Mouse (Mus musculus) frontal cortex, postnatal 25 days (tissue): Measurements from ENCODE around the gene Cox10.

Experiments
- DNase-seq, 2 experiments: peaks; one replicate each; pipeline ENCODE4 v3.0.0; 2022; ENCODE audit warnings: low spot score in 2 of 2

Gene Cox10

DNA sequence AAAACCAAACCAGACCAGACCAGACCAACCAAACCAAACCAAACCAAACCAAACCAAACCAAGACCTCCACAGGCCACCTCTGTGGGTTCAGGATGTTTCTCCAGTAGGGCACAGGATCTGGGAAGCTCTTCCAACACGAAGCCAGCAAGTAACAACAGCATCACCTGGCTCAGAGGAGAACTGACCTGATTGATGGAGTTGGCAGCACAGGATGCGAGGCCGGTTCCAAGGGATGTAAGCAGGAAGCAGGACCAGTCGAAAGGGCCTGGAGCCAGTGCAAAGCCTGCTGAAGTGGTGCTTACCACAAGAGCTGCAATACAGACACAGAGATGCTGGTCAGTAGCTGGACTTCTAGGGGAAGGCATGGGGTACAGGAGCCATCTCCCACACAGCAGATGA is 34.2 kb downstream of the Cox10 start:
- DNase-seq, result no peak

DNA sequence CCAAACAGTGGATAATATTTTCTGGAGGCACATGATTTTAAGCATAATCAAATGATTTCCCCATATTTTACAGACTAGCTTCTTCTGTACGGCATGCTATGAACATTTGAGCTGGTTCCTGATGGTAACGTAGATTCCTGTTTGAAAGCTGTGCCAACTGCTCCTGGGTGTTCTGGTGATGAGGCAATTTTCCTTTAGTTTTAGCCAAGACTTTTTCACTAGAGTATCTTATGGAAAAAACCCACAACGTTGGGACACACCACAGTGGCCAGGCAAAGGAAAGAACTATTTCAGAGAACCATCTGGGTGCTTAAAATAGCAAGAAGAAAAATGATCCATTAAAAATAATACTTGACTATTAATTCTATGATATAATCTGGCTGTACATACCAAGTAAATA is 35.2 kb downstream of the Cox10 start:
- no peak for DNase-seq

DNA sequence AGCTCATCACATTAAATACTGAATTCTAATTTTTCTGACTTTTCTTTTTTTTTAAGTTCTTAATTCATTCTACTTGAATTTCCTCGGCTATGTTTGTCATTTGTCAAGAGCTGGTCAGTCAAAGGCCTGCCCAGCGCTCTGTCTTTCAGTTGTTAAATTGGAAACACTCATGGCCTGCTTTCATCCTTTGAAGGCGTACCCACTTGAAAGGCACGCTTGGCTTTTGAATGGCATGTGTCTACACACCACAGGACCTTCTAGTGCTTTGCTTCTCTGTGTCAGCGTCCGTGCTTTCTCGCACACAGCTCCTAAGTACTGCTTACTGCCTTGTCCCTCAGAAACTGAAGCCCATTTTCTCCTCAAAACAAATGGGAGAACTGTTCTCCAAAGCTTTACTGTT is 38.0 kb downstream of the Cox10 start:
- DNase-seq, result no peak

DNA sequence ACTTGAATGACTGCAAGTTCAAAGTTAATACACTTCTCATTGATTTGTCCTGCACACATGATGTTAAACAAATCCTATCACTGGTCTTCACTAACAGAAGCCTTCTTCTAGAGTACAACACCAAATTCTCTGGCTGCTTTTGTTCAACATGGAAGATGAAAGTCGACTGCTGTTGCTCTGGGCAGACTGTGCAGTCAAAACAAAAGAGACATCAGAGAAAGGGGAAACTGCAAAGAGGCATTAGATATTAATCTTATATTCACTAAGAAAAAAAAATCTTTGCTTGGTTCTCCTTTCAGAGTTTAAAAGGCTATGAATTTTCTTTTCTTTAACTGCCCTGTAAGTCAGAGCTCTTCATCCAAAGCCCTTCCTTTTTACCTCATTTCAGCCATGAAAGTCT is 39.7 kb downstream of the Cox10 start:
- no peak for DNase-seq

DNA sequence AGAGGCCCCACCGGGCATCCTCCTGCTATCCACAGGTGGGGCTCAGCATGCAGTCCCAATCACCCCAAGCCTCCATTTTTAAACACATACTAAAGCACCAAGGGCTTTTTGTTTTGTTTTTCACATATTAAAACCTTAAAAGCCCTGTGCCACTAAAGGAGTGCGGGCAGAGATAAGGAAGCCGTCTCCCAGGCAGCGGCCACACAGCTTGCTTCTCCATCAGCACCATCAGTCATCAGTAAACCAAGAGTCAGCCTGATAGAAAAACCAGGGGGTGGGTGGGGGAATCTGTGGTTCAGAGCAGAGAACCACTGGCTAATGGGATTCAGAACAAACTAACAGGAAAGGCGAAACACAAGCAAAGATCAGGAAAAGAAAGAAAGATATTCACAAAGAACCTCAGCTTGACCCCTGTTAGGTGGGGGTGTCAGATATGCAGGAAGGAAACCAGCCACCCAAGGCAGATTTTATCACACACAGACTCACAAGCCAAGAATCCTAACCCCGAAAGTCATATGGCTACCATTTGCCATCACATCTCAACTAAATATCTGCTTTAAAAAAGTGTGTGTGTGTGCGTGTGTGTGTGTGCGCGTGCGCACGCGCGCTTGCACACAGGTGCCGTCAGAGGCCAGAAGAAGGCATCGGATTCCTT is 41.7 kb downstream of the Cox10 start:
- DNase-seq, result no peak

DNA sequence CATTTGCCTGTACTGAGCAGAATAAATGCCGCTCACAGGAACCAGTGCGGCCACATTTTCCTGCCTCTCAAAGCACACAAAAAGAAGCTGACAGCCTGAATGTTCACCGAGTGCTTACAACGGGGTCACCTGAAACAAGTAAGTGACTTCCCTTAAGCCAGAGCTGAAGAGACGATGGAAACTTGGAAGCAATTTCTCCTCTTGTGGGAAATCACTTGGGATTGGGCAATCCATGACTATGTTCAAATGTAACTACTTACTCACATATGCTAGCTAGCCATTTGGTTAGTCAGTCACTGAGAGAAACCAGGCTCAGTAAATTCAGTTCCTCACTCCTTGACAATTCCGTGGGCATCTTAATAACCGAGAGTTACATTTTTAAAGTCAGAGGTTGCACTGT is 43.0 kb downstream of the Cox10 start:
- DNase-seq, result no peak

DNA sequence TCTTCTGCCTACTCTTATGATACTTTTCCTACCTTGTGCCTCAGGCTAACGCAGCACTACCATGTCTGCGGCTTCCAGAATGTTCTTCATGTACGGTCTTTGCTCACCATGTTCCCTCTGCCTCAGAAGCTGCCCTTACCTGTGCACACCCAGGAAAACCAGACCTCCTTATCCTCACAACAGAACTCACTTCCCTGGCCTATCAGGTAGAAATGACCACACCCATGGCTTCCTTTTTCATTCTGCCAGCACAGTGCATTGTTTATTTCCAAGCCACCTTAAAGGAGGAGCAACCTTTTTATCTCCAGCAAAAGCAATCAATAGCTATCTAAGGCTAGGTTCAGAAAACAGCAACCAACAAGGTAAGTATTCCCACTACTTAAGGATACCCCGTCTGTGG is 43.6 kb downstream of the Cox10 start:
- no peak for DNase-seq

DNA sequence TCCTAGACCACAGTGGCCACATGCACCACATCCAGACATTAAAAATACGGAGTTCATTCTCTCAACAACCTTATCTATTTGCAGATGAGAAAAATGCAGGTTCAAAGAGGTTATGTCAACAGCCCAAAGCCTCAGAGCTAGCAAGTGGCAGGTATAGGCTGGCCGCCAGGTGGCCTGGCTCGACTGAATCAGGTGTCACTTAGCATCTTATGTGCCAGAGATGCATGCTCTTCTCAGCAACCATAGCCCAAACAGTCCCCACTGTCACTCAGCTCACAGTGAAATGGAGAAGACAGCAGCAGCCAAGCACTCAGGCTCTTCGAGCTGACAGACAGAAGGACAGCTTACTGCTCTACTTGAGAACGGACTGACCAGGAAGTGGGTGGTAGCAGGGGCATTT is 44.6 kb downstream of the Cox10 start:
- DNase-seq, result no peak

DNA sequence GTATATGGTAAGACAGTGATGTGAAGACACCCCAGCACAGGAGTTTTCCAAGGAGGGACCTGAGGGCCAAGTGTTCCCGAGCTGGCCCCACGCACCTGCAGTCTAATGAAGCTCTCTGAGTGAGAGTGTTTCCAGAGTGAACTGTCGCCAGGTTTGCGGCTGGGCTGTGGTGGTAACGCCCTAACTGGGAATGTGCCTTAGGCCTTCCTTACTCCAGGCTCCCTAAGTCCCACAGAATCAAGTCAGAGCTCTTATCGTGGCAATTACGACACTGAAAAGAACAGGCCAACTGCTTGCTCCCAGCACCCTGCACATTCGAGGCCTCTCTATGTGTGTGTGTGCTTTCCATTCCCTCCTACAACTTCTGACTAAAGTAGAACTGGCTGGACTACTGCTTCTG is 51.8 kb downstream of the Cox10 start:
- DNase-seq, result no peak

DNA sequence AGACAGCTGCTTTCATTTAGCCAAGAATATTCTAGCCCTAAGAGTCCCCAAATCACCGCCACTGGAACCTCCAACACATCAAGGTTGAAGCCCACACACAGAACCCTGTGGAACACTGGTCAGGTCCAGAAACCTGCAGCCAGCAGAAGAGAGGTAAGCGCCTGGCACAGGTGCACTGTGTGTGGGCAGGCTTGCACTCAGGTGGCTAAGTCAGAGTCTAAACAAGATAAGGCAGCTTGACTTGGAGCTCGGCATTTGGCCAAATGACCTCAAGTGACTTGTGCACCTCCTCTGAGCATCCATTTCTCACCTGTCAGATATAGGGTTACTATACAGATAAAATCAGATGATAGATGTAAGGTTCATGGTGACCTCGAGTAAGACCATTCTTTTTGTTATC is 53.4 kb downstream of the Cox10 start:
- DNase-seq, result no peak

DNA sequence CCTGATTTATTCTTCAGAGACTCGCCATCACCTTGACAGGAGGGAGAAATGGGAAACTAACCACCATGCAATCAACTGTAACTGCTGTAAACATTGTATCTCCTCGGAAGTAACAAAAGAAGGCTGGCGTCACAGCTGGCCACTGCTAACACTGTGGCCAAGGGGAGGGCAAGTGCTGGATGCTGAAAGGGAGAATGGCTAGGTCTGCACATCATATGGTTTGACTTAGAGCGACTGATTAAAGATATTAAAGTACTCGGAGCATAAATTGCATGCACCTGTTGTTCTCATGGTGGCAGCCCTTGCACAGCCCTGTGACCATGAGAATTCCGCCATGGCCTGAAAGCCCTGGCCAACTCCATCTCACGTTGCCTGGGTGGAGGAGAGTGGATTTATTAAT is 54.7 kb downstream of the Cox10 start:
- DNase-seq, result no peak

DNA sequence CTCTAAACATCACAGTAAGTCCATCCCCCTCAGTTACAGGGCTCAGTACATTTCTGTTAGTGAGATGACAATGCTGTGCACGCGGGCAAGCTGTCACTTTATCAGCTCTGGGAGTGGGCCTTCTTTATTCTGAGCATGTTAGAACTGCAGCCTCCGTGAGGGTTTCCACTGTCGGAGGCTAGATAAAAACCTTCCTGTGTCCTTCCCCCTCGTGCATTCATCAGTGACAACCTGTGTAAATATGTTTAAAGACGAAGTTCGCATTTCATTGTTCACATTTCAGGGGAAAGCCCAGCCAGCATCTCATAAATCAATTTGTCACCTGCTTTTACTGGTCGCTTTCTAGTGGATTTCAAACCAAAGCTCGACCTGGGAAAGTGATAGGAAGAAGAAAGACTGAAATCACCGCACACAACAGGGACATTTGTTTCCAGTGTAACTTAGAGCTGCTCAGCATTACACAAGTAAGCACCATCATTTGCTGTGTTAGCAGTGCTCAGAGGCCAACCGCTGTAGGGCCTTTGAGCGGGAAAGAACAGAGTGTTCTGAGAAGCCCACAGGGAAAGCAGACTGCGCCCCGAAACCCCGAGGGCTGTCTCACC is 55.8 kb downstream of the Cox10 start:
- DNase-seq, result no peak

DNA sequence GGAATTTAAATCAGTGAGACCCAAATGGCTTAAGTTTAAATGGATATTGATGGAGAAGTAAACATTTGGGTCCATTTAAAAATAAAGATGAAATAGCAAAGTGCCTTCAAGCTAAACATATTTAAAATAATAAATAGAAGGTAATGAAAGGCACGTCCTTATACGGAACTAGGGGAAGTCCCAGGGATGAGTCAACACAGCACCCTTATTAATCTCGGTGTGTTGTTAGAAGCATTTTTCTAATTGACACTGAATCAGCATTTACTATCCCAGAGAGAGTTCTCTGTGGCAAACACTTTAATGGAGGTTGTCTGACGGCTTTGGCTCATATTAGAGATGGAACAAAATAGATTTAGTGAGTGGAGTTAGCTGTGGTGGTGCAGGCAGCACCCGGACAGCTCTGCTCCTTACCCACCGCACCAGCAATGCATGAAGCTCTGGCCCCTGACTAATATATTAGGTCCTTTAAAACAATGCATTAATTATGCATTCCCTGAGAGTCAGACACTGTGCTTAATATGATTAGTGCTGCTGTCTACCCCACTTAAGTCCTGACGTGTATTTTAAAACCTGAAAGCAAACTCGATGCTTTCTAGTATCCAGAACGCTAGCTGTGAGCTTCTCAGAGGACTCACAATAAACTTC is 56.7 kb downstream of the Cox10 start:
- DNase-seq, result no peak

DNA sequence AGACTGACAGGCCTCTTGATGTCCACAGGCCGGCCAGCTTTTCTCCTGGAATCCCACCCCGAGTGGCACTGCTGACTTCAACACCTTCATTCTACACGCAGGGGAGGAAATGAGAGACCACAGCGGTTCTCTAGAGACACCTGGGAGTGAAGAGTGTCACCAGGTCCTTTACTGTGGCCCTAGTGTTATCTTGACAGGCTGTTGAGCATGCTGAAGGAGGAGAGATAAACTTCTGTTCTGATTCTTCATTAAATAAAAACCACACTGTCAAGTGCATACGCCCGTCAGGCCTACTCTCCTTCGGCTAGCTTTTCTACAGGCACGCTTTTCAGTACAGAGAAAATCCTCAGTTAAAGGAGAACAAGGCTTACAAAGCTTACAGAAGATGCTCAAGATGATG is 60.0 kb downstream of the Cox10 start:
- DNase-seq, result no peak

DNA sequence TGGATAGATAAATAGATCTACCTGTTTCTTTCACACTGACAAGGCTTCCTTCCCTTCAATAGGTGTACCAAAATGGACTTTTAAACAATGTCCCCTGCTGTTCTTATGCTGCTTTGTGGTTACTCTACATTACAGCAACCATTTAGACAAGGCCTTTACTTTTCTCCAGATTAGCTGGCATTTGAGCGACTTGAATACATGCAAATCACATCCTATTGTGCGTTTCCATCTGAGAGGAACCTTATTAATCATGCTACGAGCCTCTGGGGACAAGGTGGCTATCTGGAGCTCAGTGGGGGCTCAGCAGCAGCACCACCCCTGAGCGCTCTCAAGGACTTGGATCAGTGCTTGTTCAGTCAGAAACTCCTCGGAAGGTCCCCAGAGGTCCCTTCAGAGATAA is 61.1 kb downstream of the Cox10 start:
- DNase-seq, result no peak

DNA sequence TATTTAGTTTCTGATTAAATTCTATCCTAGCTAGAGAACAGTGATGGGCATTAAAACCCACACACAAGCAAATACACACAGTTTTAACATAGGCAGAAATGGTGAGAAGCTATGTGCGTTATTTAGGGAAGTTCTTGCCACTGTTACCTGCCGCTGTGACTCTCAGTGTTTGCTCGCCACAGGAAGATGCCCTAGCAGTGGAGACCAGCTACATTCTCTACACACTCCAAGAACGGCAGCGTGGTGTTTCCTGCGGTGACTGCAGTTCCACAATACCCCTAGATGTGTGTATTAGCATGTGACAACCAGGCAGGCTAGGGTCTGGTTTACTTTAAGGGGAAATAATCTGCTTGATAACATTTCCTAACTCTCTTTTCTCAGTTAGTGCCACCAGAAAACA is 64.0 kb downstream of the Cox10 start:
- no peak for DNase-seq

DNA sequence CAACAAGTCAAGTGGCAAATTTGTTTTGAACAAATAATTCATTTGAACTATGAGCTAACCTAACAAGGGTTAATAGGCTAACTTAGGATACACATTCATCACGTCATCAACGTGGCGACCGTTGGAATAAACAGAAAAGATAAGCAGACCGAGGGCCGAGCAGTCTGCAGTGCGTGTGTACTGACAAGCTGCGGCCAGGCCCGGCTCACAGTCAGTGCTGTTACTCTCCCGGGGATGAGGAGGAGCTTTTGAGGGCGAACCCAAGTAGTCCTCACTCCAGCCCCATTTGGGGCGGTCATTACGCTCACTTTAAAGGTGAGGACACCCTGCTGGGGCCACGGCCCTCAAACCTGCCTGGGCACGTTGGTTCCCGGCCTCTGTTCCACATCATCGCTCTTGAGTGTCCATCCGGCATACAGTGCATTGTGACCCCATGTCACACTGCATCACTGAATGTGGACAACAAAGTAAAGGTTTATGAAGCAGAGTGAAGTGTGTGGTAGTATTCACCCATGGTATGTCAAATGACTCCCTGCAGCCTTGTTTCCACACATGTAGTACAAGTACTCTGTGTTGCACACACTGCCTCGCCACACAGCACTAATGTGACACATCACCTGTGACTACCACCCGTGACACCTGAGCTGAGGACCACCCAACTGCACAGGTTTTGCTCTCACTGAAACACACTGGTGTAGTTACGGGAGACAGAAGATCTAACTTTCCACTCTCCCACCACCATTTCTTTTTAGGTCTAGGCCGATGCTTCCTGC is 68.4 kb downstream of the Cox10 start:
- no peak for DNase-seq

DNA sequence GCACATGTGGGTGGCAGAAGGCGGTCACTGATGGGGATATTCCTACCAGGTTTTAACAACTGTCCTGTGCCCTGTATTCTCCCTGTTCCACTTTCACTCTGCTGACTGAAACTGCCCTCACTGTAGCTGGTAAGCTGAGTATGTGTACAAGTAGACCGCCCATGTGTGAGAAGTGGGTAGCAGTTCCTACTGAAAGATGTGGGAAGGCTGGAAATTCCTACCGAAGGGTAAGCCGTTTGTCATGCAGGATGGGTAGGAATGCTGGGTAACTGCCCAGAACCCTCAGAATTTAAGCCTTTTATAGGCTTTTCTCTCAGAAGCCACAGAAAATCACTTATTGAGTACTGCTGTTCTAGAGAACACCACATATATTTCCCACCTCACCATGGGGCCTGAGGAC is 75.1 kb downstream of the Cox10 start:
- DNase-seq, result no peak

DNA sequence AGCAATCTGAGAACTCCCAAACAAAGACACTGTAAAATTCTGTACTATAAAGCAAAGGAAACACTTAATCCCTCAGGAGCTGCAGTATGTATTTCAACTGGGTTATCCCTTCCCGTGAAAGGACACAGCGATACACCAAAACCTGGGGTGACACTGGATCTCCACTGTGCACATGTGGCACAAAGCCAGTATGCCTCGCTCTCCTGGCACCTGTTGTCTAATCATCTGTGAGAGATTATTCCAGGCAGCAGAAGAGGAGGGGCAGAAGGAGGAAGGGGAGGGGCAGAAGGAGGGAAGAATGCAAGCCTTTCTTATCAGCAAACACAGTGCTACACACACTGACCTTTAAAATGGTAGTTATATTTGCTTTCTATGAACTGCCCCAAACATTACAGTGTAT is 75.8 kb downstream of the Cox10 start:
- no peak for DNase-seq

DNA sequence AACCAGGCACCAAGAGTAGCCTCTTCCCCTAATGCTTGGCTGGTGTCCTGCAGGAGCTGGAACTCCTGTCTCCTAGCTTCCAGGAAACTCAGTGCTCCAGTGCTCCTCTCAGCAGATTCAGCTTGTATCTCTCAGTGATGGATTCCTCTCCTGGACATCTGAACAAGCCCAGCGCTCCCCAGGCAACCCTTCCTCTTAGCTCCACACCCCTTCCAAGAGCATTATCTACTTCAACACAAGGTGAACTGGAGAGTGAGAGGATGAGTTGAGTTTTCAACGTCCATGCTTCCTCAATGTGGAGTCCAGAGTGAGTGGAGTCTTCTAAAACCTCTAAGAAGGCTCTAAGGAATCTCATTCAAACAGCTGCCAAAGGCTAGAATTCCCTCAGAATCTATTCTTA is 76.6 kb downstream of the Cox10 start:
- DNase-seq, result no peak

DNA sequence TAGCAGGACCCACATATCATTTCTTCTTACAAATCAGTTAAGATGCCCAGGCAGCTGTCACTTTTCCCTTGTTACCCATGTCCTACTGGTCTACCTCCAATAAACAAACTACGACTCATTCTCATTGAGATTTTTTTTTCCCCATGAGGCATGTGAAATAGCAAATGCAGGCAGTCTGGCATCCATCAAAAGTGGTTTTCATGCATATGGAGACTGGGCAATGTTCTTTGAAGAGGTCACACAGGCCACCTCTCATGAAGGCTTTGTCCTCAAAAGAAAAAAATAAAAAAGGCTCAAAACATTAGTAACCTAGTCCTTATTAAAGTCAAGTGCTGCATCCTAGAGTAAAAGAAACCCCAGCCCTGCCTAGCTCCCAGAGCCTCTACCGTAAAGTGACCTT is 78.2 kb downstream of the Cox10 start:
- DNase-seq, result no peak

DNA sequence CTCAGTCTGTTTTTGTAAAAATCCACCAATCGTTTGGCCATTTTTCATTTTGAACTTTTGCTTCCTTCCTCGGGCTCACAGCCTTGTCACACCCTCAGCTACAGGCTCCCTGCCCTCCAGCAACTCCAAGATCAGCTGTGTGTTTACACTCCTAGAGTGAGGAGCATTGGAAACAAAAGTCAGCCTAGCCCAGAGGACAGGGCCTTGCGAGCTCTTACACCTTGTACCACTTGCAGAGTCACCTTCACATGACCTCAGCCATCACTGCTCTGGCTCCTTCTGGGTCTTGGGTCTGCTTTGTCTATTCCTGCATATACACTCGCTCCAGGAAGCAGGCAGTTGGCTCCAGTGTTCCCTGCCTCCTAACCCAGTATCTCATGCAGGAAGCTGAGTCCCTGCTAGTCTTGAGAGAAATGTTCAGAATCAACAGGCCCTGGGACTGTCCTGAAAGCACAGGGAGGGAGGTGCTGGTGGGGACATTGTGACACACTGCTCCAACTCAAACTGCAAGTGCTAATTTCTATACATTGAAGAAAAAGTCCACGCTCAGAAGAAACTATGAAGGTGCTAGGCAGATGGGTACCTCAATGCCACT is 79.0 kb downstream of the Cox10 start:
- DNase-seq, result no peak

DNA sequence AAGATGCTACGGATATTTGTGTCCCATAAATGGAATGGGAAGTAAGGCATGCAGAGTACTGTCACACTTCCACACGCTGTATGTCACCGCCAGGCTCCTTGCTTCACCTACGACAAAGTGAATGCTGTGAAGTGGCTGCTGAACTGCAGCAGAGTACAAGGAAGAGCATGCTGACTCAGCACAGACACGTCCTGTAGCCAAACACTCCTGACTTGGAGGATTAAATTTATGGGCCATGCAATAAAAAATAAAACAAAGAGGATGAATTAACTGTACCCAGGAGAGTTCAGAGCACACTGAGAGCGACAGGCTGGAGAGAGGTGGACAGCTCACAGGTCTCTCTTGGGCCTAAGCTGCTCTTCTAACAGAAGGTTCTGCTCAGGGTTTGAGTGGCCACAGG is 79.8 kb downstream of the Cox10 start:
- DNase-seq, result no peak
